Mouse (Mus musculus) liver, embryonic 18 days (tissue): ENCODE results near the gene Mfsd9. TPM values are rescaled to one million over a fixed set of nuclear protein-coding genes. Genes with fewer than 3 reads are reported as not detected.

Experiments
- polyA plus RNA-seq: library from polyadenylated mRNA; depleted of rRNA; stranded (reverse); fragments of >200 nt; gene quantifications from 2 replicates; pipeline ENCODE4 v1.2.3, GENCODE M21; 2012; rRNA removed

Gene Mfsd9
- 0.34 and 0.43 TPM in 2 replicates for polyA plus RNA-seq

DNA sequence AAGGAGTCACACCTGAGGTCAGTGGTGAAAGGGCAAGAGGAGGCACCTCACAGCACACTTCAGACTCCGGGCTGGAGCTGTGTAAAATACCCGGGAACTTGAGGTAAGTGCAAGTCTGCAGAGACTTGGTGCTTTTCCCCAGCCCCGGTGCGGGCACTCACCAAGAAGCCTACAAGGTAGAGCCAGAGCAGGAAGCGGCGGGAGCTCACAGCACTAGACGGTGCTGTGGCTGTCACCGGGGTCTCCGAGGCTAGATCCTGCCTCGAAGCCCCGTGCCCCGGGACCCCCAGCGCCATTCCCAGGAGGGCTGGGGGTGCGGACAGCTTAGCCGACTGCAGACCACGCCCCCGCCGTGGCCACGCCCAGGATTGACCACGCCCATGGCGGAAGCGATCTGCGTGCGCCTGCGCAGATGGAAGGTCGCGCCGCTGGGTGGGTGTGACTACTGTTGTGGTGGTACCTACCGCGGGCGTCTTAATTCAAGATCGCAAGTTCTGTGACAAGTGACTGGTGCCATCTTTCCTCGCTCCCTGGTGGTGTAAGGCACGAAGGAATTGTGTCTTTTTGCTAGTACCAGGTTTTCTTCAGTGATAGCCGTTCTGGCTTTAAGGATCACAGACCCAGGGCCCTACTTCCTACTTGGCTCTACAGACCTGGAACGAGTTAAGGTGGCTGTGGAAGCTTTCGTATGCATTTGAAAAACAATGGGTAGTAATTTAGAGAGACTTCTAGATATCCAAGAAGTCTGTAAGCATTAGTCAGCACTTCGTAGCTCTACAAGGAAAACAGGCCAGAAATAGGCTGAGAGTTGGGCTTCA, at the start of gene Mfsd9:
Gene Mfsd9 (minus strand): TSS at position 364 of the 818 bp plus-strand sequence.

GRCm38 (mm10) chr1:40805351-40805750, 14.9 kb upstream of the Mfsd9 start, which contains the start of gene Tmem182:
Gene Tmem182 (plus strand): TSS chr1:40805601.

Other genes with a start within 250 kb of the Mfsd9 start
- not detected in 2 replicates for gene Slc9a4, start 210.6 kb downstream of the Mfsd9 start, polyA plus RNA-seq
- 0.01 TPM in 2 replicates for gene Slc9a2, start 110.1 kb downstream of the Mfsd9 start, polyA plus RNA-seq
- 0.01 TPM in 1 of 2 replicates, not detected in the other for gene Tmem182, start 14.9 kb upstream of the Mfsd9 start, polyA plus RNA-seq